Mouse (Mus musculus) T-helper 2 cell (primary cell): ENCODE results near the gene Il2rb.

Experiments used
- in situ Hi-C: fragments of 300-600 bp; cut with MboI, MseI; formaldehyde crosslinking; loops from one replicate; pipeline ENCODE4 v1.15.1; 2025; ENCODE audit warnings: high pct_unique_total_duplicates

Gene Il2rb

DNA sequence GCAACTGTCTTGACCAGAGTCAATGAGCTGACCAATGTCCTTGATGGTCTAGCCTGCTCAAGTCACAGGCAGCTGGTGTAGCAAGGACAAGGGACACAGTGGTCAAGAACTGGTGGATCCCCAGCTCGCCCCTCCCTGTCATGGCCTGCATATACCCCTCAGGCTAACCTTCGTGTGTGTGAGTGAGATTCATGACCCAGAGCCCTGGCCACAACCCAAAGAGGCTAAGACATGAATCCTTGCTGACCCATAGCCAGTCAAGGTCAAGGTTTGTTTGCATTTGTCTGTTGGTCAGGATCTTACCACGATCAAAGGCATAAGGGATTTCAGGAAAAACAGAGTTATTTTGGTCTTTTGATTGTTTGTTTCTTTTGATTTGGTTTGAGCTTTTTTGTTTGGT is 12.6 kb downstream of the Il2rb start:
- in situ Hi-C loops = no loop called here

DNA sequence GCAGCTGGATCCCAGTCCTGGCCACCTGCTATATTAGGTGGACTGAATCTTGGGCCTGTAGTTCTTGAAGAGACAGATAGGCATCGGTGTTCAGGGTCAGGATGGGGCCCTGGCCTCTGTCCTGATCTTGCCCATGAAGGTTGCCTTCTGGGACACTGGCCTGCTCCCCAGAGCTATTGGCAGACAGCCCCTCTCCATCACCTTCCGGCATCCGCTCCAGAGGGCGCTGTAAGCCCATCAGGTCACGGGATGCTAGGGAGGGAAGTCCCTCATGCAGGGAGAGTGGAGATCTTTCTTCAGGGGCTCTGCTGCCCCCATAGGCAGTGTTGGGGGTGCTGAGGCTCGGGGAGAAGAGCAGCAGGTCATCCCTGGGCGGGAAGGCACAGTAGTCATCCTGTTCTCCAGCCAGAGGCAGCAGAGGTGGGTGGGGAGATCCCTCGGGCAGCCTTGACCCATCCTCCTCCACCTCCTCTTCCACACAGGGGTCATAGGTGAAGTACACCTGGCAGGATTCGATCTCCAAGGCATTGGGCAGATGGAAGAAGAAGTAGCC is 13.5 kb downstream of the Il2rb start:
- in situ Hi-C loops = no loop called here

DNA sequence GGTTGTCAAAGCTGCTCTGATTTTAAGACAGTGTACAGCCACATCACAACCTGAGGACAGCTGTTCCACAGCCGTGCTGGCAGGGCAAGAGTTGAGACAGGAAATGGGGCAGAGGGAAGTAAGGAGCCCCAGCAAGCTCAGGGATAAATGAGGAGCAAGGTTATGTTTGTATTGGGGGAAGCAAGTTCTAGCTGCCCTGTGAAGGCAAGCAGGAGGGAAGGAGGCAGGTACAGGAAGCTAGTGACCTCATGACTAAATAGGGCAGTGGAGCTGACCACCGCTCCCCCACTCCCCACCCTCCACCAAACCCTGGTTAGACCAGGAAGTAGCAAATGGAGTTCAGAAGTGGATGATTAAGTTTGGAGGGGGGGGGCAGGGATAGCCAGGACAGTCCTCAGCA is 14.1 kb downstream of the Il2rb start:
- in situ Hi-C loops = no loop called here

DNA sequence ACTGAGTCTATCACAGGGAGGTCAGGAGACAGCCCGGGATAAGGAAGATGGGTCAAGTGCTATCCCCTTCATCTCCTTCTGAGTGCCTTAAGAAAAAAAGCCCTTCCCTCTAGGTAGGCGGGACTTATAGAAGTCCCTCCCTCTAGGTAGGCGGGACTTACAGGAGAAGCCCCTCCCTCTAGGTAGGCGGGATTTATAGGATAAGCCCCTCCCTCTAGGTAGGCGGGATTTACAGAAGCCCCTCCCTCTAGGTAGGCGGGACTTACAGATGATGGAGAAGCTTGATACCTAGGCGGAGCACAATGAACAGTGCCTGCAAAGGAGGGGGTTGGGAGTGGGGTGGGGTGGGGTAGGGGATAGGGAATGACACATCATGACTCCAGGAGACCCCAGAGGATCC is 15.0 kb downstream of the Il2rb start:
- in situ Hi-C loops = no loop called here

DNA sequence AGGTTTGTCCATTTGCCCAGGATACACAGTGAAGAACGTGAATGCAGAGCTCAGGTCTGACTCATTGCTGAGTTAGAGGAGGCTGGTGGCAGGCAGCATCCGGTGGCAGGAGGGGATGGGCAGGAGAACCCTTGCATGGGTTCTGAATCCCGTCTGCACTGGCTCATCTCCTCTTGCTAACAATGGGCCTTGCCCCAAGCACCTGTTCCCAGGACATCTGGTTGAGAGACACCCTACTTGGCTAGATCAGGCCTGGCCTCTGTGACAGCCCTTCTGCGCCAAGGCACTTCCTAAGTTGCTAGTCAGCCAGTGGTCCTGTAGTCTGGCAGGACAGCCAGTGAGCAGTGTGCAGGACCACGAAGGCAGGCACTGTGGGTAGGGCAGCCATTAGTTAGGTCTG is 15.6 kb downstream of the Il2rb start:
- in situ Hi-C loops = no loop called here

DNA sequence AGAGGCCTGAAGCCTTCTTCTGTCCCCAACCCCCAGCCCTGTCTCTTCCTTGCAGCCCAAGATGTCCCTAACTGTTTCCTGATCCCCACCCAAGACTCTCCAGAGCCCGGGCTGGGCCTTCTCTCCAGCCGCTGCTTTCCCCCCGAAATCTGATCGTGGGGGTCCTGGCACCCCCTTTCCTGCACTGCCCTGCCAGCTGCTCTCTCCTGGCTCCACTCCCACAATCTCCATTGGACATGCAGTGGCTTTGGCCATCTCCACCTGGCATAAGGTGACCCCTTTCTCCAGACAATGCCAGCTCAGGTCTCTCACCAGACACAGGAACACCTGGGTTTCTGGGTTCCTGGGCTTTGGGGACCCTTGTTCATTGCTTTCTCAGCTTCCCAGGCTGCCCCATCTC is 17.0 kb downstream of the Il2rb start:
- in situ Hi-C loops = no loop called here

DNA sequence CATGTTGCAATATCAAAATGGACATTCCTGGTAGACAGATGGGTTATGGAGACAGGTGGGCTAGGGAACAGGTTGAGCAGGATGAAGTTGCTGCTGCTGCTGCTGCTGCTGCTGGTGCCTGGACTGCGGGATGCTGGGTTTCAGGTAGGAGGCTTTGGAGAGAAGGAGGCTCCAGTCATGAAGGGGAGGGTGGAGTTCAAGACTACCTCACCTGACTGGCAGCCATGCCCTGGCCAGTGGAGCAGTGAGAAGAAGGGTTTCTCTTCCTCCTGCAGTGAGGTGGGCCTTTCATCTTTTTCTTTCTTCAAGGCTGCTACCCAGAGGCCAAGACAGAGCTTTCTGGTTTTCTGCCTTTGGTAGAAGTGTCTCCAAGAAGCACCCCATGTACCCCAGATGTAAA is 18.2 kb downstream of the Il2rb start:
- in situ Hi-C loops = no loop called here

DNA sequence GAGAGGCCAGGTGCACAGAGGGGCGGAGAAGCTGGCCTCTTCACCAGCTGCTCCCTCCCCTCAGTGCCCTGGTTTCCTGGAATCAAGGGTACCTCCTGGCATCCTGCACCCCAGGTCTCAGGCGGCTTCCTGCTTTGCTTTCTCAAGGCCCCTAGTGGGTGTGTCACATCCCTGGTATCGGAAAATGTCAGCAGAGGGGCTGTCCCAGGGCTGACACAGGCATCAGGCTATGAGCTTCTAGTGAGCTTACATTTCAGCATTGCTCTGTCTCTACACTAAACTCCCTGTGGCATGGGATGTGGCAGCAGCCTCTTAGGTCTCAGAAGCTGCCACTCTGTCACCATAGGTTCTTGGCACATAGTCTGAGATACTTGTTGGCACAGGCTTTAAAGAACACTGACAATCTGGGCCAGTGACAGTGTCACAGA is 19.5 kb downstream of the Il2rb start:
- in situ Hi-C loops = no loop called here

DNA sequence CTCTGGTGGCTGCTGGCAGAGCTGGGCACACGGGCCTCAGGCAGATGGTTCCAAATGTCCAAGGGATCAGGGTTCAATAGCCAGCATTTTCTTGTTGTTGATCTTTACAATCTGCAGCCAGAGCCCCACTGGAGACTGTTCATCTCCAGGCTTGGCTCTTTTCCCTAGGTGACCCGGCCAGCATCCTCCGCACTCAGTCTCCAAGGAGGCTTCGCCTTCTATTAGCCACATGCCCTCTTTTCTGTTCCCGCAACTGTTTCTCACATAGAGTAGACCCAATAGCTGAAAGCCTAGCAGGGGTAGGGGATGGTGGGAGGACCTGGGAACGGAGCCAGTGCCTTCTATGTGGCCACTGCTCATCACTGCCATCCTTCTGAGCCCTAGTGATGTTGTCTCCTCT is 21.6 kb downstream of the Il2rb start:
- in situ Hi-C loops = no loop called here

DNA sequence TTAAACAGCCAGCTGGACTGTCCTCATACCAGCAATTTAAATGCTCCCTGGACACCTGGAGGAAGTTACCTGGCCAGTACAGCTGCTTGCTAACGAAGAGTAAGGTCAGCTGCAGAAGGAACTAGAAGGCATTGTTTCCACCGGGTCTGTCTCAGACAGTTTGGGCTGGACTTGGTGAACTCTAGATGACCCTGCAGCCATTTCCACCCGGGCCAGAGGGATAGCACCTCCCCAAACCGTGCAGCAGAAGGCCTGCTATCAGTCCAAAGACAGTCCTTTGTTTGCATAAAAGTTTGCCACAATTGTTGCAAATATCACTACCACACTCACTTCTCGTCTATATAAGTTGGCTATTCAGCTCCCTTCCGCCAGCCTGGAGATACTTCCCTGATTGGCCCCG is 23.2 kb downstream of the Il2rb start:
- in situ Hi-C loops = no loop called here

DNA sequence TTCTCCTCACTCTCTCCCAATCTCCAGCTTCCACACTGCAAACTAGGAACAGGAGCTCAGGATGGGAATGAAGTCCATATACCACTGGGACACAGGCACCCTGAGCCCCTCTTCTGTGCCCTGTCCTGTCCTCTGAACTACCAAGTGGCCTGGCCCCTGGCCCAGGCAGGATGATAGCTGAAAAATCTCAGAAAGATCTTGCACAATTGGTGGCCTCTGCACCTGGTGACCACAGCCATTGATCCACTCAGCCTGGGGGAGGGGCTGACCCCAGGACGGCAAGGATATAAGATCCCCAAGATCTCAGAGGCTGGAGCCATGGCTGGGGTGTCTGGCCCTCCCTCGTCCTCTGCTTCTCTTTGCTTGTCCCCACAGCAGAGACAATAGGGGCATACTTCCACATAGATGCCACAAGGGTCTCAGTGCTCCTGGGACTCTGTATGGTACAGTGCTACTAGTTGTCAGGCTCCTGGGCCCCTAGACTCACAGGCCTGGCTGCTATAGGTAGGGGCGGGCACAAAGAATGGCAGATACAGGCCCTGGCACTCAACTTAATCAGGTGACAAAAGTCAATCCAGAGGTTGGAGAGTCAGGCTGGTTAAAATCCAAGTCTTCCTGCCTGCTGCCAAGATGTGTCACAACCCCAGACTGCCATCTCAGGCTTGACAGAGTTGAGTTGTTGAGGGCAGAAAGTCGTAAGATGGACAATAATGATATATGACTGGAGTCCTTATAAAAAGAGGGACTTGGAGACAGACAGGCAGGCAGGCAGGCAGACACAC is 24.4 kb downstream of the Il2rb start:
- in situ Hi-C loops = no loop called here

DNA sequence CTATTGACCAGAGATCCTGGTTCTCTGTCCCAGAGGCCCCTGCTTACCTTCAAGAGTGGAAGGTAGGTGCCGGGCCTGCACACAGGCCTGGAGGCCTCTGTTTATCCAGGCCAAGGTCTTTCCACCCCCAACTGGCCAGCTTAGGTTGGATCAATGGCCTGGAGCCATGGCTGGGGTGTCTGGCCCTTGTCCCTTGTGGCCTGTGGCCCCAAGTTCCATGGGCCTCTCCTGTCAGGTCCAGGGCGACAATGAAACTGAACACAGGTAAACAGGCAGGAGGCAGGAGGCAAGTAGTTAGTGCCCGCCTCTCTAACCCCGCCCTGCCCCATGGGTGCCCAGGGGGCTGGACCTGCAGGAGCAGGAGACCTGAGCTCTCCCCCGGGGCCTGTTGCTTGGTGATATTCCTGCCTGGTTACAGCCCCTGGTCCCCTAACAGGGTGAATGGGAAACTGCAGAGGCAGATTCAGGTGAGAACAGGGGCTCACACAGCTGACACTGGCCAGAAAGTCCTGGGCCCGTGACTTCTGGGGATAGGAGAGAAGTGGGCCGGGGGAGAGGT is 26.6 kb downstream of the Il2rb start, which contains the start of gene Tmprss6:
Gene Tmprss6 (minus strand): TSS at position 256 of the 559 bp plus-strand sequence.
- in situ Hi-C loops = no loop called here

DNA sequence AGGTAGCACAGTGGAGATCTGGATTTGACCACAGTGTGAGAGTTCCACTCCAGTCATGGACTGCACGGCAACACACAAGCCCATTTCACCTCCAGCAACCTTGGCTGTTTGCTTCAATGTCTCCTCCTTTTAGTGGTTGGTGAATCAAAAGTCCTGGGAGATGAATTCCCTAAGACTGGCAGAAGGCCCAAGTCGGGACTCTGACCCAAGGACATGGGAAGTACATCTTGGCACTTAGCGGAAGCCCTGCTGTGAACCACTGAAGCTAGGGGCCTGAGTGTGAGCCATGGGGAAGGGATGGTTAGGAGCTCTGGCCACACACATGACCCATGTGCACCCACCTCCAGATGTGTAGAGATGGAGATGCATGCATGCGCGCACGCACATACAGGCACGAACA is 27.5 kb downstream of the Il2rb start:
- in situ Hi-C loops = no loop called here

DNA sequence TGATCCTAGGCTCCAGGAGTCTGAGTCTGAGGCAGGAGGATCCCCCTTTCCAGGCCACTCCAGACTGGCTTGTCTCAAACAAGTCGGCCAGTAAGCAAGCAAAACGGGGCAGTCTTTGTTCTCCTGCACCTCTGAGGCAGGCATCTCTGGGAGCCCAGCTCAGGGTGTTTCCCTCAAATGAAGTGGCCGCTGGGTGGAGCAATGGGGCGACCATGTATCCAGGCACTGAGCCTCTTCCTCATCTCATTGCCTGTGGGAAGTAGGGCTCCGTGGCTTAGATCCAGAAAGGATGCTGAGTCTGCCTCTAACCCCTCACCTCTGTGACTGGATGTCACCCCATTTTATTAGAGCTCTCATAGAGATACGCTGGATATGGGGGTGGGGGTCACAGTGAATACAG is 28.3 kb downstream of the Il2rb start:
- in situ Hi-C loops = no loop called here

DNA sequence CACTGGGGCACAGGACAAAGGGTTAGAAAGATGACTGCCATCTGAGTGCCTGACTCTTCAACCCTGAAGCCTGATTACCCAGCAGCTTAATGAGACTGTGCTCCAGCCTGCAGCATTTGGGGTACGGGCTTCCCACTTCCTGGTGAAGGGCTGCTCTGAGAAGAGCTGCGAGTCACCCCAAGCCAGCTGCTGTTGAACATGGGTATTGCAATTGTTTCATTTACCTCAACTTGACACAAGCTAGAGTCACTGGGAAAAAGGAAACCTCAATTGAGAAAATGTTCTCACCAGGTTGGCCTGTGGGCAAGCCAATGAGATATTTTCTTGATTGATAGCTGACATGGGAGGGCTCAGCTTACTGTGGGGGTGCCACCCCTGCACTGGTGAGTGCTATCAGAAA is 32.1 kb downstream of the Il2rb start:
- in situ Hi-C loops = no loop called here

DNA sequence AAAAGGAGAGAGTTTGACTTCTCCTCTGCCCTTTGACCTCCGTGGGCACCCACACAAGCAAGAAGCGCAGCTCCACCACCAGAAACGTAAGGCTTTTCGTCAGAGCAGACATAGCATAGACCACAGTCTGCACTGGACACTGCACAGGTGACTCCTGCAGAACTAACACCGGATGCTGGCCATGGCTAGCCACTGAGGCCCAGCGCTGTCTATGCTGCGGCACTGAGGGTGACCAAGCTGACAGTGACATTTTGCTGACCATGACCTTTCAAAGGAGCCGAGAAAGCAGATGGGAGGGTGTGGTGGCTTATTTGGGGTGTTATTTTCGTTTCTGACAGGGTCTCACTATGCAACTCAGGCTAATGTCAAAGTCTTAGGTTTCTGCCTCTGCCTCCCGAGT is 37.9 kb downstream of the Il2rb start:
- in situ Hi-C loops = no loop called here

DNA sequence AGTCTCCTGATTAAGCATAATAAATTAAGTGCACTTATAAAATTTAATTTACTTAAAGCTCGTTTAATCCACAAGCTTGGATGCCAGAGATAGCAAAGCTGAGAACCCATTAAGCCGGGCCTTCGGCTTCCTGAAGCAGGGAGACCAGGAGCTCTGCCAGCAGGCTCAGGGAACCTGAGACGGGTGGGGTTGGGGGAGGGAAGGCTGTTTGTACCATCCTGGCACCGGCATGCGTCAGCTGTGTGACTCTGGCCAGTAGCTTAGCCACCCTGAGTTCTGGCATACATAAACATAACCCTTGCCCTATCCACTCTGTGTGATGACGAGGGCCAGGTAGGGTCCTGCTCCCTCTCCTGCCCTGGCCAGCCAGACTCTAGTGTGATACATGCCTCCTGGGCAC is 39.0 kb downstream of the Il2rb start:
- in situ Hi-C loops = no loop called here

DNA sequence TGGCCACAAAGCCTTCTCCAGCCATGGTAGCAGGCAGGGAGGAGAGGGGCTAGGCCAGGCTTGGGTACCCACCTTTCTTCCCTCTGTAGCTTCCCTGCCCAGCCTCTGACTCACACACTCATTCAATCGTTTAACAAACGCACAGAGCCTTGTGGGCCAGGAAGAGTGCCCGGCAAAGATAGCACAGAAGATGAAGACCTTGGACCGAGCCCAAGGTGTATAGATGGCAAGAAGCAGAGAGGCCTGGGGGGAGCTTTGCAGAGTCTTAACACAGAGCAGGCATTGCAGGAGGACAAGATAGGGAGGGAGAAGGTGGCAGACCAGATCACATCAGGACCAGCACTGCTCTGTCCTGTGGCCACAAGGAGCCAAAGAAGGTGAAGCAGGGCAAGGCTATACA is 39.9 kb downstream of the Il2rb start:
- in situ Hi-C loops = no loop called here

DNA sequence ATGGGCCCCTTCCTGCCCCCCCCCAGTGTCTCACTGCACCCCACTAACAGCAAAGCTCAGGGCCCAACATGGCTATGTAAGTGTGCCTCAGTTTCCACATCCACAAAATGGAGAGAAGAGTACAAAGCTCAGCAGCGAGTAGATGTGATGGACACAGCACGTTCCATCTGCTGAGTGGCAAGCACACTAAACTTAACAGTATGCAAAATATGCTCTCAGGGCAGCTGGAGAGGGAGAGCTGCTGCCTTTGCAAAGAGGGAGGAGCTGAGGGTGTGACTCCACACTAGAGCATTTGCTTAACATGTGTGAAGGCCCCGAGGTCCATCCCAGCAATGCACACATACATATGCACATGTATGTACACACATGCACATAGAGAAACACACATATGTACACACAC is 42.1 kb downstream of the Il2rb start:
- in situ Hi-C loops = loop anchor here (5.0 kb wide), 1 partner anchor 39 kb away; no protein-coding TSS in a partner anchor

DNA sequence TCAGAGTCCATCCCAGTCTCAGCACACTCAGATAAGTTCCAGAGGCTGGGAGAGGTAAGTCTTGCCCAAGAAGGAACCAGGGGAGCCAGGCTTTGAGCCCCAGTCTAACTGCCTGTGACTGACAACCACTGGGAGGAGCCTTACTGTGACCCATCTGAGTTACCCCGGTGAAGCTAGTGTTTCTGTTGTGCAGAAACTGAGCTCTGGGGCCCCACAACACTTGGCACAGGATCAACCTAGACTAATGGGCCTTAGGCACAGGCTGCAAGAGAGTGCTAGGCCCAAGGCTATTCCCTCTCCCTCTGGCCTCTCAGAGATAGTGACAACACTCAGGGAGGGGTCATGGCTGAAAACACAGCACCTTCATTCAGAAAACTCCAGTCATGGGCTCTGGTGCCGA is 43.9 kb downstream of the Il2rb start:
- in situ Hi-C loops = loop anchor here (5.0 kb wide), 1 partner anchor 41 kb away; no protein-coding TSS in a partner anchor

DNA sequence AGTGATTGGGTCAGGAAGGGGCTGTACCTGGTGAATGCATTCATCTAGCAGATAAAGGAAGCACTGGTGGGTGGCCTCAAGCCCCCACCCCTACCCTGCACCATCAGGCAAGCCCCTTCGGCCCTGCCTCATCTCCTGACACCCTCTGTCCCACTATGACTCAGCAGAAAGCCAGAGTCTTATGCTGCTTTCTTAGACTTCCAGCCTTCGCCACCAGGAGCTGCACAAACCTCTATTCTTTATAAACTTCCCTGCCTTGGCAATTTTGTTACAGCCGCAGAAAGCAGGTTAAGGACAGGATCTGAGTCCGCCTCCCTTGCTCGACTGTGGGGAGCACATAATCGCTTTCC is 44.7 kb downstream of the Il2rb start:
- in situ Hi-C loops = loop anchor here (5.0 kb wide), 1 partner anchor 42 kb away; no protein-coding TSS in a partner anchor

DNA sequence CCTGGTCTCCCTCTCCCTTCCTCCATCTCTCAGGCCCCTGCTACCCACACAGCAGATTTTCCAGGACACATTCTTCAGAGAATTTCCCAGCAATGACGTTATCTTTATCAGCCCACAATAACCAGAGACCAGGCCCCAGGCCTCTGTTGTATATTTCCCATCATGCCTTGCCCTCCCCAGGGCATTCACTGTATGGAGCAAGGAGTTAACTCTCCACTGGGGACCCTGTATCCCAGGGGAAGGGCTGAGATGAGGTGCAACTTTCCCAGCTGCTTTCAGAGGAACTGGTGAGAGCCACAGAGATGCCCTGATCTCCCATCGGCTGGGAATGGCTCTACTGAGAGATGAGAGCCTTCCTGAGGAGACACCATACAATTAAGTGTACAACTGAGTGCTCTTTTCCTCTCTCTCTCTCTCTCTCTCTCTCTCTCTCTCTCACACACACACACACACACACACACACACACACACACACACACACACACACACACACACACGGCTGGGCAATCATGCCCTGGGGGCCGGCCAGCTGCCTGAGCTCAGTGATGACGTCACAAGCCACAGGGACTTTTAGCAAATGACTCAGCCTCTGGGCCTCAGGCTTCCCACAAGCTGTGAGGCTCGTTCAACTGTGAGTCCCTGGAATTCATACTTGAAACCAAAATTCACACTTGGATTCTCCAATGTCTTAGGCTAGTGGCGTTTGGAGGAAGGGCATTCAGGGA is 45.2 kb downstream of the Il2rb start:
- in situ Hi-C loops = loop anchor here (5.0 kb wide), 2 partner anchors 42 to 82 kb away; partner anchors contain the start of gene C1qtnf6
